Mouse (Mus musculus): ENCODE data around the gene 4933402J07Rik.

4933402J07Rik gene

GRCm38 (mm10) chr8:87620225-87620624 is 56.6 kb downstream of the 4933402J07Rik start:
- DNase-seq (ENCODE audit: low read depth, low spot score) = no peak

DNA sequence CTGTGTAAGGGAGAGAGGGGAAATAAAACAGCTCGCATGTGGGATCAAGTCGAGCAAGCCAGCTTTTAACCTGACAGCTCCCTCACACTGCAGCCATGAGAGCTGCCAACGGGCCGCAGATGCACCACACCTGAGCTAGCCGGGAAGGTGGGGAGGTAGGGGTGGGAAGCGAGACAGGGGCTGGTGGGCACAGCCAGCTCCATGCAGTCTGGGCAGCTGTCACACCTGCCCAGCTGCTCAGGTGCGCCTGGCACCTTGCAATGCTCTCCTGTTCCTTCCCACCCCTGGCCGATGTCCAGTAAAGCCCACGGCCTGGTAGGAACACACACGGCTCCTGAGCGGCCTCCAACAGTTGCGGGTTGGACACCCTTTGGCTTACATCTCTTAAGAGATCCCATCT is 57.5 kb downstream of the 4933402J07Rik start:
- no peak for DNase-seq (ENCODE audit: low read depth, low spot score)

- DNase-seq (ENCODE audit: low read depth, low spot score) = no peak
Observed at GRCm38 (mm10) chr8:87629656-87630055, 66.0 kb downstream of the 4933402J07Rik start.

DNA sequence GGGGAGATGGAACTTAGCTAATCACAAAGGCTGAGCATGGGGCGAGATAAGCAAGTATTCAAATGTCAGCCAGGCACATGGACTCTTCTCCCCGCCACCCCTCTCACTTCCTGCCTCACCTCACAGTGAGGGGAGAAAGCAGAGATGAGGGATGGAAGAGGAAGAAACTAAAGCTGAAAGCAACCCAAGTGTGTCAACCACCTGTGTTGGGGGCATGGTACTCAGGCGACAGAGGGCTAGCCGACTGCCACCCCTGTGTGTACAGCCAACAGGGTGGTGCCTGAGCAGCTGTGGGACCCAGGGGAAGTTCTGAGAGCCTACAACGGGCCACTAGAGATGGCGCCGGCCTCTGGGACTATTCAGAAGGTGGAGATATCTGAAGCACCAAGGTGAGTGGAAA is 68.1 kb downstream of the 4933402J07Rik start:
- no peak for DNase-seq (ENCODE audit: low read depth, low spot score)

- DNase-seq (ENCODE audit: low read depth, low spot score) = no peak
Observed at GRCm38 (mm10) chr8:87636226-87636742, 72.6 kb downstream of the 4933402J07Rik start.

All from embryo, embryonic 11.5 days (tissue).